Mouse (Mus musculus): ENCODE data around the gene Cpb2. TPM values are rescaled to one million over a fixed set of nuclear protein-coding genes. Genes with fewer than 3 reads are reported as not detected.

The Cpb2 gene
- not detected for total RNA-seq (2021)
- long read RNA-seq, experiment 1, result 0 reads
- long read RNA-seq, experiment 2, result 0 reads

- no peak for DNase-seq (ENCODE audit: low spot score in 2 of 2)
These were observed at the start of gene Cpb2 for GRCm38 (mm10) chr14:75242087-75242486. TSS of gene Cpb2 (plus strand) at chr14:75242287.

- no peak for DNase-seq (ENCODE audit: low spot score in 2 of 2)
These were observed 49.7 kb upstream of the Cpb2 start for GRCm38 (mm10) chr14:75192427-75192826.

- no peak for DNase-seq (ENCODE audit: low spot score in 2 of 2)
These were observed 49.2 kb upstream of the Cpb2 start for GRCm38 (mm10) chr14:75192858-75193257.

- no peak for DNase-seq (ENCODE audit: low spot score in 2 of 2)
These were observed 46.6 kb upstream of the Cpb2 start for GRCm38 (mm10) chr14:75195530-75195929.

- DNase-seq (ENCODE audit: low spot score in 2 of 2), result peak; percentile 37 to 74
These were observed 45.1 kb upstream of the Cpb2 start for GRCm38 (mm10) chr14:75197027-75197426.

GRCm38 (mm10) chr14:75197660-75198059, 44.4 kb upstream of the Cpb2 start:
- no peak for DNase-seq (ENCODE audit: low spot score in 2 of 2)

GRCm38 (mm10) chr14:75205363-75206051, 36.6 kb upstream of the Cpb2 start:
- DNase-seq (ENCODE audit: low spot score in 2 of 2), result no peak

GRCm38 (mm10) chr14:75206307-75206706, 35.8 kb upstream of the Cpb2 start:
- no peak for DNase-seq (ENCODE audit: low spot score in 2 of 2)

- DNase-seq (ENCODE audit: low spot score in 2 of 2), result no peak
These were observed 33.4 kb upstream of the Cpb2 start for GRCm38 (mm10) chr14:75208572-75209151.

GRCm38 (mm10) chr14:75213752-75214151, 28.3 kb upstream of the Cpb2 start:
- no peak for DNase-seq (ENCODE audit: low spot score in 2 of 2)

GRCm38 (mm10) chr14:75218843-75219242, 23.2 kb upstream of the Cpb2 start:
- DNase-seq (ENCODE audit: low spot score in 2 of 2), result no peak

GRCm38 (mm10) chr14:75219250-75219913, 22.7 kb upstream of the Cpb2 start:
- DNase-seq (ENCODE audit: low spot score in 2 of 2), result no peak

- DNase-seq (ENCODE audit: low spot score in 2 of 2), result no peak
These were observed 19.7 kb upstream of the Cpb2 start for GRCm38 (mm10) chr14:75222386-75222785.

GRCm38 (mm10) chr14:75227453-75228084, 14.5 kb upstream of the Cpb2 start:
- DNase-seq (ENCODE audit: low spot score in 2 of 2), result no peak

- DNase-seq (ENCODE audit: low spot score in 2 of 2), result peak; percentile 19 to 40
These were observed 12.3 kb upstream of the Cpb2 start for GRCm38 (mm10) chr14:75229834-75230233.

- no peak for DNase-seq (ENCODE audit: low spot score in 2 of 2)
These were observed 9.0 kb upstream of the Cpb2 start for GRCm38 (mm10) chr14:75233070-75233469.

GRCm38 (mm10) chr14:75235552-75235951, 6.5 kb upstream of the Cpb2 start:
- DNase-seq (ENCODE audit: low spot score in 2 of 2), result no peak

GRCm38 (mm10) chr14:75235955-75236635, 6.0 kb upstream of the Cpb2 start:
- peak; percentile 18 to 37 for DNase-seq (ENCODE audit: low spot score in 2 of 2)

GRCm38 (mm10) chr14:75236636-75237003, 5.5 kb upstream of the Cpb2 start:
- DNase-seq (ENCODE audit: low spot score in 2 of 2), result no peak

- DNase-seq (ENCODE audit: low spot score in 2 of 2), result no peak
These were observed 5.0 kb upstream of the Cpb2 start for GRCm38 (mm10) chr14:75237096-75237495.

- DNase-seq (ENCODE audit: low spot score in 2 of 2), result no peak
These were observed 3.9 kb upstream of the Cpb2 start for GRCm38 (mm10) chr14:75238054-75238692.

Data from left cerebral cortex, adult 18-20 months (tissue).